Mouse (Mus musculus) Patski (cell line): ENCODE data around the gene Zfp62. TPM values are rescaled to one million over a fixed set of nuclear protein-coding genes. Genes with fewer than 3 reads are reported as not detected.

Source experiments
- ATAC-seq: fragments of 100-300 bp; one replicate; pipeline ENCODE4 v1.8.0; 2021
- CTCF ChIA-PET: fragments of 350-600 bp; sonication (Branson Sonifier 250); formaldehyde crosslinking; loops from one replicate; lab custom pipeline; 2022; ENCODE audit warnings: inconsistent platforms; lab: Charles Lee
- POLR2A ChIA-PET: fragments of 350-600 bp; sonication (Branson Sonifier 250); formaldehyde crosslinking; loops from one replicate; lab custom pipeline; 2022; ENCODE audit warnings: antibody characterized with exemption, inconsistent platforms; lab: Charles Lee
- DNase-seq: peaks from one replicate; pipeline ENCODE4 v3.0.0-alpha.2; 2011; ENCODE audit warnings: low read depth, low spot score
- H3K27me3 ChIP-seq: fragments of 371-371 bp; one replicate; pipeline ENCODE4 v1.5.1; 2021
- CTCF ChIP-seq: fragments of 100-300 bp; IDR thresholded peaks from one replicate; pipeline ENCODE4 v1.5.1; 2021
- in situ Hi-C: fragments of 300-500 bp; cut with MboI; formaldehyde crosslinking; loops from 3 replicates; pipeline ENCODE4 v1.11.1; 2018; ENCODE audit warnings: low pct_unique_long_range_greater_than_20kb, mixed read lengths
- polyA plus RNA-seq: library from polyadenylated mRNA; unstranded; gene quantifications from one replicate; pipeline ENCODE4 v1.2.3, GENCODE M21; 2021

Gene Zfp62
- polyA plus RNA-seq, 1 experiment from 2014 or later = 31.9 TPM

DNA sequence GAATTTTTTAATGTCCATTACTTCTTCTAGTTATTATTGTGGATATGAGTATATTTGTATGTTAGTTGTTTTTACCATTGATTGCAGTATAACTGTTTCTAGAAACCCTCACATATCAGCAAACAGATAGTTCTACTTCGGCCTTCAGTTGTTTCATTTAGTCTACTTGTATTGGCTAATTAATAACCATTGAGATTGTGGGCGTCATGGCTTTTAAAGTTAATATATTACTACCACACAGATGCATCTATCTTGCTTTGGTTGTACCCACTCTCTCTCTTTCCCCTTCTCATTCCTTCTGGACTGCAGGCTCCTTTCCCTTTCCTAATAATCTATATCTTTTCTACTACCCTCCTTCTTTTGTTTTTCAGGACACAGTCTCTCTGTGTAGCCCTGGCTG, 56.2 kb downstream of the Zfp62 start:
- H3K27me3 ChIP-seq = no peaks in the 10 kb centered on the region
- CTCF ChIA-PET = no interaction called here
- POLR2A ChIA-PET = no interaction called here
- TF ChIP-seq CTCF = no peak
- in situ Hi-C loops = no loop called here
- ATAC-seq (no peak), DNase-seq (no peak)

DNA sequence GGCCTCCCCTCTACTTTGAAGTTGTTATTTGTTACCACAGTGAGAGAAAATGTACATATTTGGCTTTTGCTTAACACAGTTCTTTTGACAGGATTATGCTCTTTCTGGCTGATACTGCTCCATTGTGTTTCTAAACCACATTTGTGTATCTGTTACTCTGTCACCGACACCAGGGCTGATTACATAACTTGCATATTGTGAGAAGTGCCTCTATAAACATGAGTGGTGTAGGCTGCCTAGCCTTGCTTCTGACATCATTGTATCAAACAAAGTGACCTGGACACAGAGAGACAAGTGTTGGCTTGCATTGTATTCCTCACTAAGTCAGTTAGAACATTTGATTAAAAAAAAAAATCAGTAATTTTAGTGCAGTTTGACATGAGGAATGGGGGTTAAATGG, 56.7 kb downstream of the Zfp62 start:
- ChIA-PET CTCF (no interaction called here), POLR2A (no interaction called here)
- DNase-seq (no peak), ATAC-seq (no peak)
- no peaks in the 10 kb centered on the region for H3K27me3 ChIP-seq
- no peak for TF ChIP-seq CTCF
- in situ Hi-C loops = no loop called here

DNA sequence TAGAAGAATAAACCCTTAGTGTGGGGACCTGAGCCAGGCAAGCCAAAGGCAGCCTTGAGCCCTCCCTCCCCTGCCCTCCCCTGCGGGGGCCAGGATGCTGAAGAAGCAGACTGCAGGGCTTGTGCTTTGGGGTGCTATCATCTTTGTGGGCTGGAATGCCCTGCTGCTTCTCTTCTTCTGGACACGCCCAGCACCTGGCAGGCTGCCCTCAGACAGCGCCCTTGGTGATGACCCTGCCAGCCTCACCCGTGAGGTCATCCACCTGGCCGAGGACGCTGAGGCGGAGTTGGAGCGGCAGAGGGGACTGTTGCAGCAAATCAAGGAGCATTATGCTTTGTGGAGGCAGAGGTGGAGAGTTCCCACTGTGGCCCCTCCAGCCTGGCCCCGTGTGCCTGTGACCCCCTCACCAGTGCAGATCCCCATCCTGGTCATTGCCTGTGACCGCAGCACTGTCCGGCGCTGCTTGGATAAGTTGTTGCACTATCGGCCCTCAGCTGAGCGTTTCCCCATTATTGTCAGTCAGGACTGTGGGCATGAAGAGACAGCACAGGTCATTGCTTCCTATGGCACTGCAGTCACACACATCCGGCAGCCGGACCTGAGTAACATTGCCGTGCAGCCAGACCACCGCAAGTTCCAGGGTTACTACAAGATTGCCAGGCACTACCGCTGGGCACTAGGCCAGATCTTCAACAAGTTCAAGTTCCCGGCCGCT, 57.7 kb downstream of the Zfp62 start:
- ChIA-PET CTCF (interaction anchor here (1.2 kb wide), 1 partner anchor 11 kb away, joined by 4 read pairs; no protein-coding TSS in a partner anchor), POLR2A (no interaction called here)
- in situ Hi-C loops = no loop called here
- no peaks in the 10 kb centered on the region for H3K27me3 ChIP-seq
- ATAC-seq = no peak
- no peak for TF ChIP-seq CTCF
- no peak for DNase-seq

DNA sequence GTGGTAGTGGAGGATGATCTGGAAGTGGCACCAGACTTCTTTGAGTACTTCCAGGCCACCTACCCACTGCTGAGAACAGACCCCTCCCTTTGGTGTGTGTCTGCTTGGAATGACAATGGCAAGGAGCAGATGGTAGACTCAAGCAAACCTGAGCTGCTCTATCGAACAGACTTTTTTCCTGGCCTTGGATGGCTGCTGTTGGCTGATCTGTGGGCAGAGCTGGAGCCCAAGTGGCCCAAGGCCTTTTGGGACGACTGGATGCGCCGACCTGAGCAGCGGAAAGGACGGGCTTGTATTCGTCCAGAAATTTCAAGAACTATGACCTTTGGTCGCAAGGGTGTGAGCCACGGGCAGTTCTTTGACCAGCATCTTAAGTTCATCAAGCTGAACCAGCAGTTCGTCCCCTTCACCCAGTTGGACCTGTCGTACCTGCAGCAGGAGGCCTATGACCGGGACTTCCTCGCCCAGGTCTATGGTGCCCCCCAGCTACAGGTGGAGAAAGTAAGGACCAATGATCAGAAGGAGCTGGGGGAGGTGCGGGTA, 58.3 kb downstream of the Zfp62 start:
- ChIA-PET POLR2A (no interaction called here), CTCF (interaction anchor here (1.2 kb wide), 1 partner anchor 10 kb away, joined by 4 read pairs; no protein-coding TSS in a partner anchor)
- DNase-seq (no peak), ATAC-seq (no peak)
- in situ Hi-C loops = no loop called here
- TF ChIP-seq CTCF = no peak
- H3K27me3 ChIP-seq = no peaks in the 10 kb centered on the region

DNA sequence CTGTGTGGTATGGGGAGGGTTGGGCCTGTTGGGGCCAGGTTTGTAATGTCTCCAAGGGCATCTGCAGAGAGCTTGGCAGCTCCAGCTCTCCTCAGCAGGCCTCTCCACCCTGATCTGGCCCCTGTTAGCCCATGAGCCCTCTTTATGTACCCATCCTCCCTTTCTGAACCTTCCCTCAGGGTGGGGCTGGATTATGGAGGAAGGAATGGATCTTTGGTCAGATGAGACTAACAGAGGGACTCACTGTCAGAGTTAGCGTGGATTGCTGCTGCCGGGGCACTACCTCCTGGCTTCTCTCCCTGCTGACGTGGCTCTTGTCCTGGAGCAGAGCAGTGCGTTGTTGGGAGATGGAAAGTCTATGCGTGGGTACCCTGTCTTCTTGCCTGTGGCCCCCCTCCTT, 59.2 kb downstream of the Zfp62 start:
- in situ Hi-C loops = no loop called here
- CTCF ChIA-PET = interaction anchor here (1.2 kb wide), 1 partner anchor 9 kb away, joined by 4 read pairs; no protein-coding TSS in a partner anchor
- no peak for TF ChIP-seq CTCF
- DNase-seq (no peak), ATAC-seq (no peak)
- H3K27me3 ChIP-seq = no peaks in the 10 kb centered on the region
- POLR2A ChIA-PET = no interaction called here

DNA sequence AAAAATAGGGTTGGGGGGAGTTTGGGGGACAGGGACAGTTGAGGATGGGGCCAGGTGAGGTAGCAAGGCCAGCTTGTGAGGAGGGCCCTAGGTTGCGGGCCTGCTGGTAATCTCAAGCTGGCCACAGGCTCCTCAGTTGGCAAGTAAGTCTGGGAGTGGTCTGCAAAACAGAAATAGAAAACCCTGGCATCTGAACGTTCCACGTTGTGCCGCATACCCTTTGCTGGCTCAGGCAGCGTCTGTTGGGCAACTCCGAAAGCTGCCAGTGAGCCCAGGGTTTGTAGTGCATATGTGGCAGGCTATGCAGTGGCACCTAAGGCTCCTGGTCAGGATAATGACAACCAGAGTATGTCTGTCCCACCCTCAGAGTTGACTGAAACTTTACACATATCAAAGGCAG, 60.1 kb downstream of the Zfp62 start:
- no peak for TF ChIP-seq CTCF
- ChIA-PET CTCF (no interaction called here), POLR2A (interaction anchor here (1.2 kb wide), 1 partner anchor 61 kb away, joined by 3 read pairs; no protein-coding TSS in a partner anchor)
- DNase-seq = no peak
- in situ Hi-C loops = no loop called here
- no peak for ATAC-seq
- H3K27me3 ChIP-seq = no peaks in the 10 kb centered on the region

DNA sequence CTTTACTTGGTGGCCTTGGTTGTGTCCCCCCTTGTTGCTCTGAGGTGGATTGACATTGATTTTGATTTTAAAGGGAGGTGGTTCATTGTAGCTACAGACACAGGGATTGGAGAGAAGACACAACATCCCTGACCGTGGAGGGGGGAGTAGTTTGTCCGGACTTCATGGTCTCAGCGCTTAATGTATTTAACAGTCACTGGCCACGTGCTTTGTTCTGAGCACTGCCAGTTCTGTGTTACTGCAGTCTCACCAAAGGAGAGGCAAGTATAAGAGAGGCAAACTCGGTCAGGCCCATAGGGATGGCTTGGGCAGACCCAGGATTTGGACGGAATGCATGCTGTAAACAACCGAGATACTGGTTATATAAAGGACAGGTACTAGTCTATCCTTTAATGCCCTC, 61.0 kb downstream of the Zfp62 start:
- ATAC-seq (no peak), DNase-seq (no peak)
- POLR2A ChIA-PET = interaction anchor here (1.2 kb wide), 1 partner anchor 62 kb away, joined by 3 read pairs; no protein-coding TSS in a partner anchor
- CTCF ChIA-PET = no interaction called here
- no peak for TF ChIP-seq CTCF
- in situ Hi-C loops = no loop called here
- no peaks in the 10 kb centered on the region for H3K27me3 ChIP-seq

DNA sequence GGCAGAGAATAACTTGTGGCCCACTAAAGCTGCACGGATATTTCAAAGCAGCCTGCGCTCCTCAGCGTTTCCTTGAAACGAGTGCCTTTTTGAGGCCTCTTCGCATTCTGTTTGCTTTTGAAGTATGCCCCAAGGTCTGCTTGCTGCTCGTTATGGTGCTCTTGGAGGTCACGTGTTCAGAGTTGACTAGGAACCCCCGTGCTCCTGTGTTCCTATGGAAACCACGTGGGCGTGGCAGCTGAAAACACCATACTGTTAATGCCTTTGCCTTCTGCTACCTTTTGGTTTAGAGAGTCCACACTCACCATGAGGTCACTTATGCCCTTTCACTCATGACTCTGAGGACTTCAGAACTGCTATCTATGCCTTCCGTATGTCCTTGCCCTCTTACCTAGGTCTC, 61.5 kb downstream of the Zfp62 start:
- DNase-seq = no peak
- TF ChIP-seq CTCF = no peak
- CTCF ChIA-PET = interaction anchor here (3.5 kb wide), 1 partner anchor 60 kb away, joined by 7 read pairs; no protein-coding TSS in a partner anchor
- in situ Hi-C loops = loop anchor here (5.0 kb wide), 1 partner anchor 72 kb away; no protein-coding TSS in a partner anchor
- POLR2A ChIA-PET = interaction anchor here (3.3 kb wide), 1 partner anchor 10 kb away, joined by 9 read pairs; no protein-coding TSS in a partner anchor
- ATAC-seq = no peak
- H3K27me3 ChIP-seq = no peaks in the 10 kb centered on the region

DNA sequence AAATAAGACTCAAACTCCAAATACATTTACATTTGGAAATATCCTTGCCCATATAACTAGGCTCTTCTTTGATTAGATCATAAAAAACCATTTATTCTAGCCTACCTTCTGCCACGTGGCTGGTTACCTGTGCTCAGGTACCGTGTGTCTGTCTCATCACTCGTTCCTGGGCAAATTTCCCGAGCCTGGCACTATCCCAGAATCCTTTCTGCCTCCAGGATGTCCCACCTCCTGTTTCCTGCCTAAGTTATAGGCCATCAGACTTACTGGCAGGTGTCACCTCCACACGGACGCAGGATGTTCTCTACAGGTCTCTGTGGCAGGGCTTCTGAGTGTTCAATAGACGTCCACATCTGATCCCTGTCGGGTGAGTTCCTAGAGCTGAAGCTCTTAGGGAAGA, 62.0 kb downstream of the Zfp62 start:
- no peak for ATAC-seq
- CTCF ChIA-PET = interaction anchor here (0.9 to 3.5 kb wide), 3 partner anchors 11 to 140 kb away, joined by 3 to 7 read pairs (median 3); no protein-coding TSS in a partner anchor
- no peaks in the 10 kb centered on the region for H3K27me3 ChIP-seq
- no peak for TF ChIP-seq CTCF
- no peak for DNase-seq
- POLR2A ChIA-PET = interaction anchor here (3.3 kb wide), 1 partner anchor 11 kb away, joined by 9 read pairs; no protein-coding TSS in a partner anchor
- in situ Hi-C loops = loop anchor here (5.0 kb wide), 1 partner anchor 73 kb away; no protein-coding TSS in a partner anchor

DNA sequence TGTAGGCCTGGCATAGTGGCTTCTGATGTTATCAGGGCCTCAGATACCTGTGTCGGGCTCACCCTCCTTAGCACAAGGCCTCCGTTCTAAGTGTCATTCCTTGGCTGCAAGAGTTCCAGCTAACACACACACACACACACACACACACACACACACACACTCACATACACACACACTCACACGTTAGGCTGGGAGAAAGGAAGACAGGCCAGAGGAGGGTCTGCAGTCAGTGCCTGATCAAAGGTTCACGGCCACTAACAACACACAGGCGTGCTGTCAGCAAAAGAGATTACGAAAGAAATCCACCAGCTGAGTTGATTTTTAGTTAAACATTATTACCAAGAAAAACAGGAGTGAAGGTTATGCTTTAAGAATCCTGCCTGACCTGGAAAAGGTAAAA, 63.6 kb downstream of the Zfp62 start:
- H3K27me3 ChIP-seq = no peaks in the 10 kb centered on the region
- TF ChIP-seq CTCF = no peak
- CTCF ChIA-PET = interaction anchor here (1.6 to 3.5 kb wide), 4 partner anchors 19 to 139 kb away, joined by 3 to 7 read pairs (median 4); no protein-coding TSS in a partner anchor
- in situ Hi-C loops = loop anchor here (5.0 kb wide), 1 partner anchor 74 kb away; no protein-coding TSS in a partner anchor
- ATAC-seq (no peak), DNase-seq (no peak)
- POLR2A ChIA-PET = interaction anchor here (1.6 to 3.3 kb wide), 2 partner anchors 12 to 20 kb away, joined by 9 to 15 read pairs; no protein-coding TSS in a partner anchor
